Mouse (Mus musculus) embryo, embryonic 11 days (tissue): Measurements from ENCODE around the gene Tfrc.
"Not testable (repeated sequence)": the region's sequence is repeated elsewhere in the genome, so short reads cannot be mapped to it uniquely, and the experiment has no call there.

Experiments
- DNase-seq: peaks from one replicate; pipeline ENCODE4 v3.0.0-alpha.2; 2015

Gene Tfrc

GRCm38 (mm10) chr16:32613269-32613834, 4.6 kb downstream of the Tfrc start:
- no peak for DNase-seq

- DNase-seq, result no peak
These were observed 5.3 kb downstream of the Tfrc start for GRCm38 (mm10) chr16:32614047-32614446.

GRCm38 (mm10) chr16:32618946-32619345, 10.2 kb downstream of the Tfrc start:
- no peak for DNase-seq

- no peak for DNase-seq
These were observed 19.4 kb downstream of the Tfrc start for GRCm38 (mm10) chr16:32628140-32628539.

GRCm38 (mm10) chr16:32632328-32632824, 23.7 kb downstream of the Tfrc start:
- DNase-seq, result no peak

- DNase-seq, result no peak
These were observed 24.8 kb downstream of the Tfrc start for GRCm38 (mm10) chr16:32633486-32634012.

GRCm38 (mm10) chr16:32634183-32634582, 25.5 kb downstream of the Tfrc start:
- no peak for DNase-seq

GRCm38 (mm10) chr16:32635314-32635713, 26.6 kb downstream of the Tfrc start:
- no peak for DNase-seq

GRCm38 (mm10) chr16:32636331-32636730, 27.6 kb downstream of the Tfrc start:
- no peak for DNase-seq

GRCm38 (mm10) chr16:32636871-32637521, 28.3 kb downstream of the Tfrc start:
- DNase-seq, result no peak

- peak; percentile 90 for DNase-seq
These were observed 29.8 kb downstream of the Tfrc start for GRCm38 (mm10) chr16:32638476-32638875.

- DNase-seq, result no peak
These were observed 31.4 kb downstream of the Tfrc start for GRCm38 (mm10) chr16:32640096-32640495.

- not testable (repeated sequence) for DNase-seq
These were observed 32.0 kb downstream of the Tfrc start for GRCm38 (mm10) chr16:32640683-32641082.

GRCm38 (mm10) chr16:32641440-32642219, 32.9 kb downstream of the Tfrc start:
- no peak for DNase-seq

- DNase-seq, result no peak
These were observed 33.6 kb downstream of the Tfrc start for GRCm38 (mm10) chr16:32642280-32642679.

- peak; percentile 95 for DNase-seq
These were observed 34.9 kb downstream of the Tfrc start, which contains the start of gene Tnk2 for GRCm38 (mm10) chr16:32643661-32644061. Gene Tnk2 (plus strand): TSS chr16:32643874.

- peak; percentile 71 for DNase-seq
These were observed 35.5 kb downstream of the Tfrc start for GRCm38 (mm10) chr16:32644069-32644800.

- no peak for DNase-seq
These were observed 36.1 kb downstream of the Tfrc start for GRCm38 (mm10) chr16:32644801-32645170.

- peak; percentile 37 for DNase-seq
These were observed 36.7 kb downstream of the Tfrc start for GRCm38 (mm10) chr16:32645361-32645914.

- DNase-seq, result no peak
These were observed 37.3 kb downstream of the Tfrc start for GRCm38 (mm10) chr16:32646014-32646413.

- no peak for DNase-seq
These were observed 39.0 kb downstream of the Tfrc start for GRCm38 (mm10) chr16:32647712-32648111.

GRCm38 (mm10) chr16:32650461-32650860, 41.7 kb downstream of the Tfrc start:
- no peak for DNase-seq
